Mouse (Mus musculus): ENCODE results near the gene Ankrd28. TPM values are rescaled to one million over a fixed set of nuclear protein-coding genes. Genes with fewer than 3 reads are reported as not detected.
A peak's percentile ranks its signal among the peaks of the same experiment; 100 is the strongest.

Gene Ankrd28
- polyA plus RNA-seq, 1 experiment from 2014 or later: 3.5 TPM

DNA sequence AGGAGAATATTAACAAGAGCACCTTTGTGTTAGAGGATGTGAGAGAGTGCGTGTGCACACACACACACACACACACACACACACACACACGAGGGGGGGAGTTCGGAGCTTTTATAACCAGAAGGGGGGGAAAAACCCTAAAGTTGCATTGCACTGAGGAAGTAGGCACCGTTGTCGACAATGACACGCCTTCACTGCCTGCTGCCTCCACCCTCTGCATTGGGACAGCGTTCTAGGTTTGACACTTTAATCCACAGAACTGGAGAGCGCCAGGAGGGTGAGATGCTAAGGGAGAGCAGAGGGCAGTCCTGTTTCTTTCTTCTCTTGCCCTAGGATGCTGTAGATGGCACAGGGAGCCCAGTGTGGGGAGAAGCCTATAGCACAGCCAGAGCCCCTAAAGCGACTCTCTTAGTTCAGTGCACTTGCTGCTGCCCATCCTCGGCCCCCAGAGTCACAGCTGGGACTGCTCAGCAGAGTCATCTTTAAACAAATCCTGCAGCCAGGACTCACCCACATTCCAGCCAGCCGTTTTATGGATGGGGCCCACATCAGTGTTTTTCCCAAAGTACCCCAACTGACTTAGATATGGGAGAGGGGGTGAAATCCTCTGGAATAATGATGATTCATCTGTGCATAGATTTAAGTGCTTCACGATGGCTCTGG, 165.4 kb downstream of the Ankrd28 start:
- 38% methylated on average over 12 of the region's 12 CpGs for WGBS (ENCODE audit: insufficient replicate concordance)
- Histone ChIP-seq H3K9ac (no peak overlapping the region), H3K4me3 (replicated peaks) (no peak overlapping the region), H3K4me1 (replicated peaks) (peaks cover 42% of the 10 kb centered on the region), H3K27ac (replicated peaks) (no peak overlapping the region), H3K36me3 (replicated peaks) (peaks cover 11% of the 10 kb centered on the region), H3K9me3 (replicated peaks) (no peaks in the 10 kb centered on the region), H3K27me3 (peaks cover 13% of the 10 kb centered on the region), H3K4me2 (no peak overlapping the region)
- ATAC-seq (ENCODE audit: insufficient read depth): no peak

GRCm38 (mm10) chr14:31664100-31664902, 166.2 kb downstream of the Ankrd28 start:
- no peak for ATAC-seq (ENCODE audit: insufficient read depth)
- Histone ChIP-seq H3K4me2 (no peak overlapping the region), H3K9me3 (replicated peaks) (no peaks in the 10 kb centered on the region), H3K9ac (no peak overlapping the region), H3K27ac (replicated peaks) (no peak overlapping the region), H3K4me1 (replicated peaks) (peaks cover 42% of the 10 kb centered on the region), H3K4me3 (replicated peaks) (no peak overlapping the region), H3K36me3 (replicated peaks) (peaks cover 11% of the 10 kb centered on the region), H3K27me3 (peaks cover 13% of the 10 kb centered on the region)
- WGBS (ENCODE audit: insufficient replicate concordance): 43% methylated on average over 18 of the region's 18 CpGs

GRCm38 (mm10) chr14:31663376-31664099, 166.9 kb downstream of the Ankrd28 start:
- WGBS (ENCODE audit: insufficient replicate concordance): 76% methylated on average over 13 of the region's 13 CpGs
- Histone ChIP-seq H3K4me1 (replicated peaks) (peaks cover 48% of the 10 kb centered on the region), H3K9me3 (replicated peaks) (no peaks in the 10 kb centered on the region), H3K27me3 (peaks cover 13% of the 10 kb centered on the region), H3K4me2 (no peak overlapping the region), H3K9ac (no peak overlapping the region), H3K36me3 (replicated peaks) (peaks cover 11% of the 10 kb centered on the region), H3K4me3 (replicated peaks) (no peak overlapping the region), H3K27ac (replicated peaks) (no peak overlapping the region)
- ATAC-seq (ENCODE audit: insufficient read depth): no peak

DNA sequence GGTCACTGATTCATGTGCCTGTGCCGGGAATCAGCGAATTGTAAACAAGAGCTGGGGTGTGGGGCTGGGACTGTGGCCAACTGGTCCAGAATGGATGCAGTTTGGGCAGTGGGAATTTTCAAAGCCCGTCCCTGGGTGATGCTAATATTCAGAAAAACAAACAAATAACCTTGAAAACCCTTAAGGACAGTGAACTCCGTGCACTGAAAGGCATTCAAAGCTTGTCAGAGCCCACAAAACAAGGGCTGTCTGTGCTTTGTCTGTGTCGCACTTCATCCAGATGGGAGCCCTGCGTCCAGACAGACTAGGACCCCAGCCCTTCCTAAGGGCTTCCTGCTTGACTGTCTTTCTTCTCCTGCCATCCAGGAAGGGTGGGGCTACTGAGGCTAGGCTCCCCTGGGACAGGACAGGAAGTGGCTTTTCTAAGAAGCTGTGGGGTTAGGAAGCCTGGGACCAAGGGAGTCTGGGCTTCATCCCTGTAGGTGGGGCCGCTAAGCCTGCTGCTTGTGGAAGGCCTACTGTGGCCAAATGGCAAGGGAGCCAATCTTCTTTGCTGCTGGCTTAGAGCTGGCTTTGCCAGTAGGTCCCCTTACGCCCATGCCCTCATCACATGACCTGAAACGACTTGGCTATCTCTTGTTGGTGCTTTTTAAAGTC, 167.8 kb downstream of the Ankrd28 start:
- 32% methylated on average over 9 of the region's 9 CpGs for WGBS (ENCODE audit: insufficient replicate concordance)
- Histone ChIP-seq H3K27ac (replicated peaks) (peak overlapping the region; percentile 63), H3K9ac (no peak overlapping the region)

GRCm38 (mm10) chr14:31661671-31662554, 168.5 kb downstream of the Ankrd28 start:
- Histone ChIP-seq H3K36me3 (replicated peaks) (peaks cover 4% of the 10 kb centered on the region), H3K4me3 (replicated peaks) (peak overlapping the region; percentile 54), H3K9me3 (replicated peaks) (no peaks in the 10 kb centered on the region), H3K4me1 (replicated peaks) (peaks cover 53% of the 10 kb centered on the region), H3K4me2 (peak overlapping the region; percentile 64), H3K27ac (replicated peaks) (peak overlapping the region; percentile 63), H3K27me3 (peaks cover 13% of the 10 kb centered on the region), H3K9ac (peak overlapping the region; percentile 5; the same call in 1 of the 2 replicates)
- ATAC-seq (ENCODE audit: insufficient read depth): peak; percentile 54
- WGBS (ENCODE audit: insufficient replicate concordance): 10% methylated on average over 44 of the region's 44 CpGs

More for the DNA sequence above, 167.8 kb downstream of the Ankrd28 start:
- H3K9me3 ChIP-seq (replicated peaks): no peaks in the 10 kb centered on the region
- peak overlapping the region; percentile 64 for H3K4me2 ChIP-seq
- H3K4me3 ChIP-seq (replicated peaks): peak overlapping the region; percentile 54; the same call in 1 of the 2 replicates
- peaks cover 11% of the 10 kb centered on the region for H3K36me3 ChIP-seq (replicated peaks)
- H3K27me3 ChIP-seq: peaks cover 13% of the 10 kb centered on the region
- H3K4me1 ChIP-seq (replicated peaks): peaks cover 48% of the 10 kb centered on the region
- no peak for ATAC-seq (ENCODE audit: insufficient read depth)

DNA sequence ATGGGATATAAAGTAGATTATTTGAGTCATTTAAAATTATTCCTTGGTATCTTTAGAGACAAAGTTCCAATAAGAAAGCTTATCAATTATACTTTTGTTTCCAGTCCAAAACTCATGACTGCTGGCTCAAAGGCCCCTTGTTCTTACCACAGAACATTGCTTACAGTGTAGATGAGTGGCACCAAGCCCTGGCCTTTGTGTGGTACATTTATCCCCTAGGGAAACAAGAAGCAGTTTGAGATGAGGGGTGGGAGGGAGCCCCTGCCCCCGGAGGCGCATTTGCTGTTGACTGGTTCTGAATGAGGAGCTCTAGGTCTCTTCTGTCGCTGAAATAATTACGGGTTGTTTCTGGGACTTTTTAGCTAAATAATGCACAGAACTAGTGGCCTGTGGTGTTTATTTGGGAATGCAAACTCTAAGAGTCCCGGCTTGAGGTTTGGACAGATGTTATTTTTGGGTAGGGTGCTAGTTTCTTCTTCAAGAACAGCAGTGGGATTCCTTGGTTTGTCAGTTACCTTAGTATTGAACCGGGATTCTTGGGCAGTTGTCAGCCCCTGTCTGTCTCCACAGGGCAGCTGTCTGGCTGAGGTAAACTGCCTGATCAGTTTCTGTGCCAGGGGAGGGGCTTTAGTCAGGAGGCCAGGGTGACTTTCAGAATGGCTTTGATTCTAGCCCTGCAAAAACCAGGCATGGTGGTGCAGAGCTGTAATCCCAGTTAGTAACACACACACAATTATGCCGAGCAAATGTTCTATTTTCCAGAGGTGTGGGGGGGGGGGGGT, 169.9 kb downstream of the Ankrd28 start:
- no peak overlapping the region for H3K9ac ChIP-seq
- peaks cover 13% of the 10 kb centered on the region for H3K27me3 ChIP-seq
- H3K4me2 ChIP-seq: no peak overlapping the region
- H3K9me3 ChIP-seq (replicated peaks): no peaks in the 10 kb centered on the region
- no peaks in the 10 kb centered on the region for H3K36me3 ChIP-seq (replicated peaks)
- WGBS (ENCODE audit: insufficient replicate concordance): 71% methylated on average over 7 of the region's 7 CpGs
- H3K4me3 ChIP-seq (replicated peaks): no peak overlapping the region
- ATAC-seq (ENCODE audit: insufficient read depth): no peak
- H3K4me1 ChIP-seq (replicated peaks): peaks cover 55% of the 10 kb centered on the region
- H3K27ac ChIP-seq (replicated peaks): no peak overlapping the region

DNA sequence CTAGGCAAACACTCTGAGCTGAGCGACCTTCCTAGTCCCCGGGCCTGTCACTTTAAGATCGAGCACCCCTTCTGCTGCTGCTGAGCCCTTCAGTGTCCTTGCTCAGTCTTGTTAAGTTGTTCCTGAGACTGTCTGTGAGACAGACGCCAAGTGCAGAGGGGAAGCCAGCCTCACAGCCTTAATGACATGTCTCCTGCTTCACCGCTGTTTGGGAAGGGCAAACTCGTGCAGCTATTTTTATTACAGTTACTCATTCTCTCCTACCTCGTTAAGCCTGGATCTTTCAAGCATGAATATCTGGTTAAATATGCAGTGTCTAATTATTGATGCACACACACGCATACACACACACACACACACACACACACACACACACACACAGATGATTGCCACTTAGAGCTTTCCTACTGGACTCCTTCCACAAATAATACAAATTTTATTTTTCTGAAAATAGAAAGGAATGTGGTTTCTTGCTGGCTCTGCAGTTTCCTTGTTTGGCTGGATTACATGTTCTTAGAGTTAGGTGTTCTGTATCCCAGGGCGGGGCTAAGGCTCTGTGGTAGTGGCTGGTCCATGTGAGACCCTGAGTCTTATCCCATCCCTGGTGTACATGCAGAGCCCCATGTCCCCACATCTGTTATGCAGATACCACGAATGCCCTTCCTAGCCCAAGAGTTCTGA, 170.8 kb downstream of the Ankrd28 start:
- Histone ChIP-seq H3K4me3 (replicated peaks) (no peak overlapping the region), H3K36me3 (replicated peaks) (no peaks in the 10 kb centered on the region), H3K27me3 (peaks cover 13% of the 10 kb centered on the region), H3K4me1 (replicated peaks) (peaks cover 47% of the 10 kb centered on the region), H3K9ac (no peak overlapping the region), H3K4me2 (no peak overlapping the region), H3K27ac (replicated peaks) (no peak overlapping the region), H3K9me3 (replicated peaks) (no peaks in the 10 kb centered on the region)
- ATAC-seq (ENCODE audit: insufficient read depth): no peak
- 52% methylated on average over 10 of the region's 10 CpGs for WGBS (ENCODE audit: insufficient replicate concordance)

DNA sequence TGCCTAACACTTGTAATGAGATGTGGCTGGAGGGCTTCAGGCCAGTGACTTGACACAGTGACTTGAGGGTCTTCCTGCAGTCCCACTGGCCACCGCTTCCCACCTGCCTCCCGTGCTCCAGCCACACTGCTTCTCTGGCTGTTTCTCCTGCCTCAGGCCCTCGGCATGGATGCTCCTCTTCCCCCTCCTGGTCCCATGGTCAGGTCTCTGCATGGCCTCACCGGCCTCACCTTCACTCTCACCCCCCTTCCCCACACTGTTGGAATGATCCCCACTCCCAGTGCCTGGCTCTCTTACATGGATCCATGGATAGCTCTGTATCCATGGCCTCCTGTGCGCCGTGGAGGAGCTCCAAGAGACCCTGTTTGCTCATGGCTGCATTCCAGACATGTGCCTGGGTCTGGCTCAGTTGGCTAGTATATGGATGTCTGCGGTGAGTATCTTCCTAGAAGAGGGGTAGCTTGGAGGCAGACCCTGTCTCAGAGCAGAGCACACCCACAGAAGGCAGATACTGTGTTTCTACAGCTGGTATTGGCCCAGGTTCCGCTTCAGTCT, 172.2 kb downstream of the Ankrd28 start:
- Histone ChIP-seq H3K9me3 (replicated peaks) (no peaks in the 10 kb centered on the region), H3K36me3 (replicated peaks) (no peaks in the 10 kb centered on the region), H3K4me2 (no peak overlapping the region), H3K4me1 (replicated peaks) (peaks cover 42% of the 10 kb centered on the region), H3K27ac (replicated peaks) (no peak overlapping the region), H3K9ac (no peak overlapping the region), H3K4me3 (replicated peaks) (no peak overlapping the region), H3K27me3 (peaks cover 13% of the 10 kb centered on the region)
- 86% methylated on average over 8 of the region's 8 CpGs for WGBS (ENCODE audit: insufficient replicate concordance)
- no peak for ATAC-seq (ENCODE audit: insufficient read depth)
